Mouse (Mus musculus) heart, postnatal 0 days (tissue): ENCODE results near the gene Osbp2.

ENCODE experiments used
- CTCF ChIP-seq: IDR thresholded peaks from 2 replicates; pipeline ENCODE4 v1.5.1; 2016; ENCODE audit warnings: antibody characterized with exemption, control low read depth, low read depth
- EP300 ChIP-seq: IDR thresholded peaks from 2 replicates; pipeline ENCODE4 v1.6.1; 2016; ENCODE audit warnings: antibody characterized with exemption, low read depth

- no peak for TF ChIP-seq CTCF
- no peak for TF ChIP-seq EP300
These were observed 36.6 kb upstream of the Osbp2 start for GRCm38 (mm10) chr11:3900296-3900695.
